Mouse (Mus musculus) MEL (cell line): ENCODE results near the gene Hcls1.

Source experiments
- CTCF ChIP-seq, 3 experiments: IDR thresholded peaks in 2 of 3; conservative IDR thresholded peaks in 1 of 3; 2 replicates each; pipeline ENCODE4 v1.5.1; 2011 to 2012; ENCODE audit warnings: low read length in 3 of 3, low read depth in 2 of 3, mild to moderate bottlenecking in 2 of 3, improper control_type of control experiment in 1 of 3, inconsistent platforms in 1 of 3, mixed read lengths in 1 of 3, moderate library complexity in 1 of 3; ENCODE audit not compliant: control insufficient read depth in 1 of 3, insufficient read depth in 1 of 3, poor library complexity in 1 of 3, severe bottlenecking in 1 of 3
- E2F4 ChIP-seq: IDR thresholded peaks from 2 replicates; pipeline ENCODE4 v1.6.1; 2011; ENCODE audit warnings: low read depth, low read length, improper control_type of control experiment, borderline replicate concordance
- ELF1 ChIP-seq: IDR thresholded peaks from 2 replicates; pipeline ENCODE4 v1.6.1; 2014; ENCODE audit warnings: low read depth, mild to moderate bottlenecking, inconsistent platforms, low read length, improper control_type of control experiment, moderate library complexity
- EP300 ChIP-seq, 2 experiments: IDR thresholded peaks; 2 replicates each; pipeline ENCODE4 v1.6.1; 2011; ENCODE audit warnings: improper control_type of control experiment in 2 of 2, low read length in 2 of 2, low read depth in 1 of 2, mild to moderate bottlenecking in 1 of 2
- KAT2A ChIP-seq: conservative IDR thresholded peaks from 2 replicates; pipeline ENCODE4 v1.6.1; 2012; ENCODE audit warnings: low read depth, low read length, improper control_type of control experiment, inconsistent platforms
- MAX ChIP-seq: IDR thresholded peaks from 2 replicates; pipeline ENCODE4 v1.6.1; 2011; ENCODE audit warnings: low read length, improper control_type of control experiment
- MAZ ChIP-seq: IDR thresholded peaks from 2 replicates; pipeline ENCODE4 v1.6.1; 2012; ENCODE audit warnings: low read depth, mild to moderate bottlenecking, inconsistent platforms, low read length, improper control_type of control experiment
- POLR2A ChIP-seq, 2 experiments: IDR thresholded peaks; 2 replicates each; pipeline ENCODE4 v1.6.1; 2011 to 2012; ENCODE audit warnings: low read length in 2 of 2, mild to moderate bottlenecking in 2 of 2, control low read depth in 1 of 2, improper control_type of control experiment in 1 of 2, low read depth in 1 of 2, moderate library complexity in 1 of 2; ENCODE audit not compliant: control insufficient read depth in 1 of 2, insufficient read depth in 1 of 2, poor library complexity in 1 of 2
- POLR2AphosphoS2 ChIP-seq: IDR thresholded peaks from 2 replicates; pipeline ENCODE4 v1.6.1; 2011; ENCODE audit warnings: low read length, improper control_type of control experiment
- TAL1 ChIP-seq: IDR thresholded peaks from 2 replicates; pipeline ENCODE4 v1.6.1; 2012; ENCODE audit warnings: mild to moderate bottlenecking, inconsistent platforms, low read length, moderate library complexity, mixed read lengths
- TCF12 ChIP-seq: IDR thresholded peaks from 2 replicates; pipeline ENCODE4 v1.6.1; 2014; ENCODE audit warnings: low read depth, mild to moderate bottlenecking, inconsistent platforms, low read length, improper control_type of control experiment, moderate library complexity

DNA sequence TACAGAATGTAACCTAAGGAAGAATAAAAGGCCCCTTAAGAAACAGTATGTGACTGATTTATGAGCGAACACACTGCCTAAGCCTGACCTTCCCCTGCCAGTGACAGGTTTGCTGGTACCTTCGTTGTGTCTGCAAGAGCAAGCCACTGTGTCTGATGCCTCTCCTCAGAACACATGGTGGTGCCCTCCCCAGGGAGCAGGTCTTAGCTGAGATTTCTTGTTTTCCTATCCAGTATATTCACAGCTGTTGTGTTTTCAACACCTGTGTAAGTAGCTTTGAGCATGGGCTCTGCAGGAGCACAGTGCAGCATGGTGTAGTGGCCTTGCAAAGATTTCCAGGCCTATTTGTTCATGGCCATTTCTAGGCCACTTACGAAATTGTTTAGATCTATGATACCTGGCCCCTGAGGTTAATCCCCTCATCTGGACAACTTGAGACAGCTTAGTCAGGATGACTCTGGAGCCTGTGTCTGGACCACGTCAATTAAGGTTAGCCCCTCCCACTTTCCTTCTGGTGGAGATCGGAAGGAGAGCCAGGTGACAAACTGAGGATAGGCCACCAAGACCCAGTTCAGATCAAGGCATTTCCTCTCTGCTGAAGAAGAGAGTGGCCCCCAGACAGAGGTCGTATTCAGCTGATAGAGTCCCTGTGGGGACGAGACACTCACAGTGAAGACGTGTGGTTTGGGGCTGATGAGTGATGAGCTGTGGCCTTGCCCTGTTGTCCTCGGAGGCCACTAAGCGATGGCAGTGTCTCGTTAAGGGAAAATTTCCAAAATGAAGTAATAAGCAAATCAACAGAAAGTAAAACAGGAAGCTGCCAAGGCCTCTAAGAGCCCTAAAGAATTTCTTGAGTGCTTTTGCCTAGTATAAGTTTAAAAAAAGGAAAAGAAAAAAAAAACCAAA is 4.3 kb upstream of the Hcls1 start:
- TF ChIP-seq MAX (no peak), CTCF (IDR thresholded peaks at IDR 0.05 in 2 of 3, conservative IDR thresholded peaks at IDR 0.05 in 1 of 3; ENCODE audit: control insufficient read depth in 1 of 3, insufficient read depth in 1 of 3, low read depth in 2 of 3, low read length in 3 of 3, poor library complexity in 1 of 3, severe bottlenecking in 1 of 3) (no peak), ELF1 (no peak), E2F4 (no peak), POLR2AphosphoS2 (no peak), EP300 (IDR thresholded peaks at IDR 0.05; ENCODE audit: low read depth in 1 of 2, low read length in 2 of 2) (no peak), MAZ (no peak), KAT2A (no peak), TCF12 (no peak), POLR2A (IDR thresholded peaks at IDR 0.05; ENCODE audit: control insufficient read depth in 1 of 2, insufficient read depth in 1 of 2, low read depth in 1 of 2, low read length in 2 of 2, poor library complexity in 1 of 2) (no peak), TAL1 (no peak)
